Mouse (Mus musculus): ENCODE measurements around the gene Sh3rf1.

DNA sequence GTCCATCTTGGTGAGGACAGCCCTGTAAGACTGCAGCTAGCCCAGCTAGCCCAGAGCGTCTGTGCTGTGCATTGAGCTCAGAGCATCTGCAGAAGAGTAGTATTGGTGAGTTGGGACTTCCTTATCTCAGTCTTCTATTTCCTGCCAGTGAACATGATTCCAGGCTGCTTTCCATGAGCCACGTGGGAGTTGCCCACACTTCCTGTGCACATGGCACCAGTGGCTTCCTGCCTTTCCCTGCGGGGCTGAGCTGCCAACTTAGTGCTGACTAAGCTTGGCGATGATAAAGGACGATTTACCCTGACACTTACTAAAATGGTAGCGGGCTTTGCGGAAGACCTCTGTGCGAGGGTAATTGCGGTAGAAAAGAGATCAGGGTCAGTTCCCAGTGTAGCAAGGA, 35.2 kb downstream of the Sh3rf1 start:
- TF ChIP-seq CTCF (conservative IDR thresholded peaks at IDR 0.05; ENCODE audit: low read length), result no peak
- TF ChIP-seq POU5F1 (IDR thresholded peaks at IDR 0.05; ENCODE audit: borderline replicate concordance, low read length), result no peak
- TF ChIP-seq NANOG (IDR thresholded peaks at IDR 0.05; ENCODE audit: borderline replicate concordance, low read length), result no peak

All from E14TG2a.4 (cell line).